Mouse (Mus musculus) erythroid progenitor cell, adult 5-6 weeks (primary cell): ENCODE data around the gene Ier5. TPM values are rescaled to one million over a fixed set of nuclear protein-coding genes. Genes with fewer than 3 reads are reported as not detected.

Experiments
- ATAC-seq: replicated peaks from 2 replicates; pipeline ENCODE4 v1.8.0; 2016; ENCODE audit warnings: moderate number of reproducible peaks, mild to moderate bottlenecking, moderate TSS enrichment, inconsistent platforms; ENCODE audit not compliant: poor library complexity, low FRiP score, severe bottlenecking
- total RNA-seq, 2 experiments: library from RNA; stranded (forward) in 1 of 2; stranded (reverse) in 1 of 2; fragments of 150-400 nt in 1 of 2; fragments of 186-747, 209-891 nt in 1 of 2; gene quantifications; 2 replicates each; pipeline versions ENCODE4 v1.2.3 to v1.2.4; 2015 to 2017; ENCODE audit warnings: low replicate concordance in 2 of 2

Gene Ier5
- total RNA-seq, 2 experiments from 2014 or later: 13.9 to 15.9 TPM

- ATAC-seq: no peak
Observed at GRCm38 (mm10) chr1:155083271-155084265, 15.9 kb downstream of the Ier5 start.

- ATAC-seq: no peak
Observed at GRCm38 (mm10) chr1:155082965-155083268, 16.5 kb downstream of the Ier5 start.

DNA sequence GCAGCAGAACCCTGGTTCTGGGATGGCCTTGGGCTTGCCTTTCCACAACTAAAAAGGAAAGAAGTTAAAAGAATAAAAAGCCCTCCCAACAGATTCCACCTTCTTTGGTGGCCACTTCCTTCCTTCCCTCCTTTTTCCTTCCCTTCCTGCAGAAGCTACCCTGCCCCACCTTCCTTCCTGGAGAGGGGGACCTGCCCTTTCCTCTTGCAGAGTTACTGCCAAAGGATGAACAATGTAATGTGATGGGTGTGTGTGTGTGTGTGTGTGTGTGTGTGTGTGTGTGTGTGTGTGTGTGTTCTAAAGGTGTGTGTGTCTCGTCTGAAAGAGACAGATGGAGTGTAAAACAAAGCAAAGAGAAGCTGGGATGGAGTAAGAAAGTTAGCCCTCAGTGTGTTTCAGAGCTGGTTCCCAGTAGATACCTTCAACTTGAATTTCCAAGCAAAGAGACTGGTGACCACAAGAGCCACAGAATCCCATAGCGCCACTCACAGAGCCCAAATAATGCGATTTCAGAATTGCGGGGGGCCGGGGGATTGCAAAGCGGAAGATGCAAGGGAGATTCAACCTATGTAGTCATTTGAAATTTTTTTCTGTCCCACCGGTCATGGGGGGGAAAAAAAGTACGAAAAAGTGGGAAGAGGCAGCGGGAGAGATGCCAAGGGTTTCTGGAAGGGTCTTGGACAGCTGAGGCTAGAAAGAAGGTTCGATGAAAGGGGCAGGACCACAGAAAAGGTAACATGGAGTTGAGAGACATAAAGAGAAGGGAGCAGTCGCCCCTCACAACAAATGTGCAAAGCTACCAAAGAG is 17.1 kb downstream of the Ier5 start:
- no peak for ATAC-seq

DNA sequence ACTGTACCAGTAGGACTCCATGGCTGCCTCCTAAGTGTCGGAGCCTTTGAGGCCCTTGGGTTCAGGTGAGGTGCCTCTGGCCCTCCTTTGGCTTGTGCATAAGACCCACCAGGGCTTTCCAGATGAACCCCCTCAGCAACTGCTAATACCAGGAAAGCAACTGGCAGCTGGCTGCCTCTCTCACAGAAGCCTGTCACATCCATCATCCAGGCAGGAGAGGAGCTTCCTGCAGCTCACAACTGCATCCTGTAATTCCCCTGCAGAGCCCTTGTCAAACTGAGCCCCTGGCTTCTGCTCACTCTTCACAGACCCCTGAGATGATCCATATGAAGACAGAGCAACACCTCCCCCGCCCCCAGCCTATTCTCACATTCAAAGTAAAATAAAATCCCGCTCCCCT is 21.8 kb downstream of the Ier5 start:
- ATAC-seq: no peak

- ATAC-seq: no peak
Observed at GRCm38 (mm10) chr1:155075856-155076255, 23.6 kb downstream of the Ier5 start.

DNA sequence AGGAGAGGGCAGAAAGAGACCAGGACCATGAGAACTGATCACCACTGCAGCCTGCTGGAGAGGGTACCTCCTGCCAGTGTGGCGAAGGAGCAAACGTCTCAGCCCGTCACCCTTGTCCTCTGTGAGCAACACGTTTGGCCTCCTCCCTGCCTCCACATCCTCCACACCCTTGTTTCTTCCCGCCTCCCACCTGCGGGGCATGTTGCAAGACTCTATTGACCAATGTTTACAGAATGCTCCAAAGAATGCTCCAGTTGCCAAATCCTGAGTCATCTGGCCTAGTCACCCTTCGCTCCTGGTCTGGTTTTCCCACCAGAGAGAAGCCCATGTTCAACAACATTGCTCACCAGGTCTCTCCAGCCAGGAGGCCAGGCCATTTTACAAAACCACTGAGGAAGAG is 24.6 kb downstream of the Ier5 start:
- ATAC-seq: no peak

DNA sequence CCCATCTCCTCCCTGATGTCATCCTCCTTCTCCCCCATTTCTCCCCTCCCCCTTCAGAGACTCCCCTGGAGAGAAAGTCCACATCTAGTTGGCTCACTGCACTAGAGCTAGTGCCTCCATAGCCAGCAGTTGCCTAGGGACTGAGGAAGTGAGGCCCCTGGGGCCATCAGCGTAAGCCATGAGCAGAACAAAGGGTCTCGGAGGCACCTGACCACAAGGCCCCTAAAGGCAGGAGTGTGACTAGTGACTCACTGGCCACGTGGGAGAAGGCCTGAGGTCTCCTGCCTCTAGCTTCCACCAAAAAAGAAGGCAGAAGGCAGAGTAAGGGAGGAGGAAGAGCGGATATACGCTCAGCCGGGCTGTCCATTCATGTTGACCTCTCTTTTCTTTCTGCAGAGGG is 25.5 kb downstream of the Ier5 start:
- ATAC-seq: no peak

DNA sequence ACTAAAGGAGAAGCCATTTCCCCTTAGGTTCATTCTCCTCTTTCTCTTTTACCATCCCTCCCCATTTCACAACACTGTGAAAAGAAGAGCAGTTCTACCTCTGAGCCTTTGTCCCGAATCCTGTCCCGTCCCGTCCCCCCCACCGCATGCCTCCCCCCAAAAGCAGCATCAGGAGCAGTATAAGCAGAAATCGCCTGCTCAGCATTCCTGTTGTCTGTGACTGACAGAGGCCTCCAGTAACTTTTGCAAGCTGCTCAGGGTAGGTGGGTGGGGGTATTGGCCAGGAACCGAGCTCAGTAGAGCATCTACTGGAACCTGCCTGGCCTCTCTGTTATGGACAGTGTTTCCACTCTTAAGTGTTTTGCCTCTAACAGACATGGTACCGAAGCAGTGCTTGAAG is 26.3 kb downstream of the Ier5 start:
- no peak for ATAC-seq

- ATAC-seq: no peak
Observed at GRCm38 (mm10) chr1:155071287-155071876, 28.1 kb downstream of the Ier5 start.

GRCm38 (mm10) chr1:155070561-155071286 is 28.7 kb downstream of the Ier5 start:
- ATAC-seq: no peak

DNA sequence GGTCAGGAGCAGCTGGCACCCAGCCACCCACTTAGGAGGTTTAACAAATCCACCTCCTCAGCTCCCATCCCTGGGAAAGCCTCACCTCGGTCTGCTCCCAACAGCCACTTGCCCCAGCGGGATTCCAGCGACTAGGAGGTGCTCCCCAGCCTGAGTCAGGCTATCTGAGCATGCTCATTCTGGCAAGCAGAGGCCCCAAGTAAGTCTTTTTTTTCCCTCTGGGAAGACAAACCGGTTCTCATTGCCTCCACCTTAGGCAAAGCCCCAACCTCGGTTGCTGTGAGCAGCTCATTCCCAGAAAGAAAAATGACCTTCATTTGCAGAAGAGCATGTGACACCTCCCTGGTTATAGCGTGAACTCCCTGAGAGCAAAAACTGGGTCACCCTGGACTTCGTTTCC is 29.7 kb downstream of the Ier5 start:
- no peak for ATAC-seq

DNA sequence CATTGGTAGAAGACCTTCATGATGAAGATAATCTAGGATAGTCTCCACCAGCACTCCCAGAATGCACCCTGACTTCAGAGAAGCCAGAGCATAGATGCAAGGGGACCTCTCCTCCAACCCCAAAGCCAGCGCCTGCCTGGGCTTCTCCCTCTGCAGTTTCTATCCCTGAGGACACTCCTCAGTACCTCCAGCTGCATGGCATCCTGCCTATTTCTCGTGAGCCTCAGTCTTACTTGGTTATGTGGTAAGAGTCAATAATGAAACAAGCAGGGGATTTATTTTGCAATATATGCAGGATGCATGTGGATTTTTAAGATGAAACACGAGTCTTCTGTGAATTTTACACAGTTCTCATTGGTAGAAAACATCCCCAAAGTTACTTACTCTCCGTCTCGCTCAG is 33.2 kb downstream of the Ier5 start:
- ATAC-seq: no peak

DNA sequence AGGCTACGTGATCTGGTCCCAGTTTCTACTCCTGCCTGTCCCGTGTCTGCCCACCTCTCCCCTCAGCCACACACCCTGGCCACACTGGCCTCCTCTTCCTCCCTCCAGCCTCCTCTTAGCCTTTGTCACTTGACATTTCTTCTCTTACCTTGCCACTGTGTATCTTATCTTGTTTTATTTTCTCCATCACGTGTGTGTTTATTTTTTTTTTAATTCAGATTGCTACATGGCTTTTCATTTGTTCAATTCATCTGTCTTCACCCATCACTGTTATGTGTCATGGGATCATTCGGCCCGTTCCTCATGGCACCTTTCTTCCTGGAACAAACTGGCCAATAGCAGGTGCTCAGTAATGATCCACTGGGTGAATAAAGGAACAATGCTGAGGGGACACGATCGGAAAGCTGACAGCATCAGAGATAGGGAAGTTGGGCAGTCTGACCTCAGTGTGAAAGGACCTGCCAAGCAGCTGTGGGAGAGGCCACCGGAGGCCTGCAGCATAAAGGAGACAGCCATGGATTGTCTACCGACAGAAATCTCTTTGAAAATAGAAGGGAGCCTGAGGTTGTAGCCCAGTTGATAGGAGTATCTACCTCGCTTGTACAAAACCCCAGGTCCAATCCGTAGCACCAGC is 34.3 kb downstream of the Ier5 start:
- ATAC-seq: no peak

DNA sequence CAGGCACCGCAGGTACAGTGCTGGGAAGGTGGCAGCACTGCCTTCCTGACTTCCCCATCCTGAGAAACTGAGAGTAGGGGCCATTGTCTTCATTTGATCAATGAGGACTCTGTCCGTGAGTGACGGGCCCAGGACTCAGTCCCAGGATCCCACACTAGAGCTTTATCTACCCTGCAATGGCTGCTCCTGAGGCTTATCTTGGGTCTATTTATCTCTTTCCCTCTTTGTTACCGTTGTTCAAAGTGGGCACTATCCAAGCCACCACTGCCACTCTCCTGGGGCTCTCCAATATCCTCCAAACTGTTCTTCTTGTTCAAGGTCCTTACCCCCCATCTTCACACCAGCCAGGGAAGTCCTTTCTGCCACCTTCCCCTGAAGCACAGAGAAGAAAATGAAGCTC is 34.8 kb downstream of the Ier5 start:
- no peak for ATAC-seq

- ATAC-seq: no peak
Observed at GRCm38 (mm10) chr1:155064111-155064510, 35.3 kb downstream of the Ier5 start.

- ATAC-seq: no peak
Observed at GRCm38 (mm10) chr1:155062963-155063362, 36.5 kb downstream of the Ier5 start.

GRCm38 (mm10) chr1:155062057-155062456 is 37.4 kb downstream of the Ier5 start:
- no peak for ATAC-seq

DNA sequence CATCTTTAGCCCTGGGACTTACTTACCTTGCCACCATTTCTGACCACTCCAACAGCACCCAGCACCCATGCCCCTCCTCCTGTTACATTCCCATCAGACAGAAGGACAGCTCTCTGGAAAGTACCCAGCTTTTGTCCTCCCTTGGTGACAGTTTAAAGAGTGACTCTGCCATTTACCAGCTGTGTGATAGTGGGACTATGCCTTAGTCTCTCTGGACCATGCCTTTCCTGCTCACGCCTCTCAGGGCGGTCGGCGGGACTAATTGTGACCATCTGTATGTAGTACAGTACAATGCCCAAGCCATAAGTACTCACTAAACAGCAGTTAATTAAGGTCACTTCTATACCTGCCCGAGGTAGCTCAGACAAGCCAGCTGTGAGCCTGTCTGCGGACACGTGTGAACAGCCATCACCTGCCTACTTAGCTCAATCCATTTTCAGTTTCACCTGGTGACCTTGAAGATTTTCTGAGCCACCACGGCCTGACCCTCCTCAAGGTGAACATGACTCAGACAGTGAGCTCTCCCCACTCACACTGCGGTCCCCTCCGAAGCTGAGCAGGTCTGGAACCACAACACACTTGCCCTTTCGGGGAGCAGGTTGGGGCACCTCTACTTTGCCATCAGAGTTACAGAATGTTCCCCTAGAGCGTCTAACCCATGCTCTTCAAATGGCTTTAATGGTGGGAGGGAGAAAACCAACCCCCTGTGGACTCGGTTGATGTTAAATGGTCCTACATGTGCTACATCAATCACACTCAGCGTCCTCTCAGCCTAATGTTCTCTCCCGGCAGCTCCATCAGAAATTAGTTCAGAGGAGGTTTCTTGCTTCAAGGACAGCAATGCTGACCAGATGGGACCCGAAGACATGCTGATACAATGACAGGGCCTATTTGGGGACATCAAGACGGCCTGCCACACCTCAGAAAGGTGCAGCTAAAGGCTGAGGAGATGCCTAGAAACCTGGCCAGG is 38.3 kb downstream of the Ier5 start:
- ATAC-seq: no peak
